Mouse (Mus musculus) thymus, postnatal 10 days (tissue): ENCODE results near the gene 1700008O03Rik.

ENCODE experiments used
- DNase-seq, 2 experiments: peaks; one replicate each; pipeline ENCODE4 v3.0.0; 2021; ENCODE audit warnings: low spot score in 2 of 2

The 1700008O03Rik gene

GRCm38 (mm10) chr7:44385720-44386119 lies at the start of gene 1700008O03Rik:
TSS of gene 1700008O03Rik (minus strand) at chr7:44385820.
- DNase-seq: no peak

- DNase-seq: no peak
Measured at GRCm38 (mm10) chr7:44434089-44434488, 48.5 kb upstream of the 1700008O03Rik start.

DNA sequence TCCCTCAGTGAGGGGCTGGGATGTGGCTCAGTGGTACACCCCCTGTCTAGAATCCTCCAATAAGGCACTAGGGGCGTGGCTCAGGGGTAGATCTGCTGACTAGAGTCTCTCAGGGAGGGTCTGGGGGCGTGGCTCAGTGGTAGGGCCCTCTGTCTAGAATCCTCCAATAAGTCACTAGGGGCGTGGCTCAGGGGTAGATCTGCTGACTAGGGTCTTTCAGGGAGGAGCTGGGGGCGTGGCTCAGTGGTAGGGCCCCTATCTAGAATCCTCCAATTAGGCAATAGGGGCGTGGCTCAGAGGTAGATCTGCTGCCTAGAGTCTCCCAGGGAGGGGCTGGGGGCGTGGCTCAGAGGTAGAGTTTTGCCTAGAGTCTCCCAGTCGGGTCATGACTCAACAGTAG lies 47.8 kb upstream of the 1700008O03Rik start:
- no peak for DNase-seq

GRCm38 (mm10) chr7:44432550-44432949 lies 46.9 kb upstream of the 1700008O03Rik start:
- no peak for DNase-seq

GRCm38 (mm10) chr7:44429534-44430488 lies 44.2 kb upstream of the 1700008O03Rik start:
- no peak for DNase-seq

DNA sequence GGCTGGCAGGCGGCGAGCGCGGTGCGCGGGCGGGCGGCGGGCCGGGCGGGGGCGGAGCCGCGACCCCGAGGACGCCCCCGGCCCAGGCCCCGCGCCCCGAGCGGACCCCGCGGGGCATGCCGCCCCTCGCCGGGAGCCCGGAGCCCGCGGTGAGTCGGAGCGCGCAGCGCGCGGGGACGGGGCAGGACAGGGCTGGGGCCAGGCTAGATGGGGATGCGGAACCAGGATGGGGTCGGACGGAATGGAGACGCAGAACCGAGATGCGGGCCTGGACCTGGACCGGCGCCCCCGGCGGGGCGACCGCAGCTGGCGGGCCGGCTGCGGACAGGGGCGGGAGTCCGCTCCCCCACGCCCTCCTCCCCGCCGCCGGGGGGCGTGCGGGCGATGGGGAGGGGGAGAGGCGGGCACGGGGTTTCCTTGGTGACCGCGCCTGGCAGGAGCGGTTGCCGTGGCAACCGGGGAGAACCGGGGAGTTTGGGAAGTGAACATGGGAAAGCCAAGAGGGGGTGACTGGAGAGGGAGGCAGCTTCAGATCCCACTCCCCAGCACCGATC lies 43.4 kb upstream of the 1700008O03Rik start, which contains the start of gene Lrrc4b:
Gene Lrrc4b (plus strand): TSS at position 51 of the 554 bp plus-strand sequence.
- DNase-seq: no peak

- DNase-seq: no peak
Measured at GRCm38 (mm10) chr7:44428171-44428950, 42.7 kb upstream of the 1700008O03Rik start.

DNA sequence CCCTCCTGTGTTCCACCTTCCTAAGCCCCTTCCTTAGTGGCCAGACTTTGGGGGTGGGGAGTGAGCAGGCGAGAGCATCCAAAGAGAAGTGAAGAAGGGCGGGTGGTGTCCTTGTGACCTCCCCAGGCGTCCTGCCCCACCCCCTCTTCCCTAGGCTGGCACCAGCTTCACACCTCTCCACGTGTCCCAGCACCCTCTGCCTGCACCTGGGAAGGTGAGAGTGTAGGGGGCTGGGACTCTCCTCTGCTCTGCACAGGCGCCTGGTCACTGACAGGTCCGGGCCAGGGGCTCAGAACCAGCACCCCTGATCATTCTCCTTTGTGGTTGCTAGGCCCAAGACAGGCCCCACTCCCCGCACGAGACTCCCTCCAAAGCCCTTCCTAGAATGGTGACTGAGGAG lies 42.0 kb upstream of the 1700008O03Rik start:
- no peak for DNase-seq

DNA sequence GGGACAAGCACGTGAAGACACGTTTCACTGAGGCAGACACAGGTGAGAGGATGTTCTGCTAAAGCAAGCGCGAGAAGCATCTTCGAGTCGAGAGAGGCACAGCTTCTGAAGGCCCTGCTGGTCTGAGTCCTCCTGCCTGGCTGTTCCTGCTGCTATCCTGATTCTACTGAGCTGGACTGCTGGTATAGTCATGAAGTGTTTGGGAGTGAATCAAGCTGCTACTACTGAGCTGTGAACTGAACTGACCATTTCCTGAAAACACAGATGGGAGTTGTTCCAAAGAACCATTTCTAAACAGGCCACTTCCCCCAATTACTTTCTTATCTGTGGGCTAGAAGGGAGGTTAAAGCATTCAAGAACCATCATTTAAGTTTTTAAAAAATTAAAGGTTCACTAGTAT lies 27.7 kb upstream of the 1700008O03Rik start:
- DNase-seq: no peak

DNA sequence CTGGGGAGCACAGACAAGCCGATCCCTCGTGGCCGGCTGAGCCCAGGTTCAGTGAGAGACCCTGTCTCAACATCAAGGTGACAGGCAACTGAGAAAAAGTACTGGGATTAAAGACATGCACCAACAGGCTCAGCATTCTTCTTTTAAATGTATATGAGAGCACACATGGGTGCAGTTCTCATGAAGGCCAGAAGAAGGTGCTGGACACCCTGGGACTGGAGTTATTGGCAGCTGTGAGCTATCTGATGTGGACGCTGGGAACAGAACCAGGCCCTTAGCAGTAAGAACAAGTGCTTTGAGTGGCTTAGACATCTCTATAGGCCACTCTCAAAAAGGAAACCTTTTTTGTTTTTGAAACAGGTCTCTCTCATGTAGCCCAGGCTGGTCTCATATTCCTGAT lies 25.5 kb upstream of the 1700008O03Rik start:
- no peak for DNase-seq

- no peak for DNase-seq
Measured at GRCm38 (mm10) chr7:44406015-44406355, 20.4 kb upstream of the 1700008O03Rik start.

GRCm38 (mm10) chr7:44405346-44406014 lies 19.9 kb upstream of the 1700008O03Rik start:
- peak; percentile 80 to 88 for DNase-seq

DNA sequence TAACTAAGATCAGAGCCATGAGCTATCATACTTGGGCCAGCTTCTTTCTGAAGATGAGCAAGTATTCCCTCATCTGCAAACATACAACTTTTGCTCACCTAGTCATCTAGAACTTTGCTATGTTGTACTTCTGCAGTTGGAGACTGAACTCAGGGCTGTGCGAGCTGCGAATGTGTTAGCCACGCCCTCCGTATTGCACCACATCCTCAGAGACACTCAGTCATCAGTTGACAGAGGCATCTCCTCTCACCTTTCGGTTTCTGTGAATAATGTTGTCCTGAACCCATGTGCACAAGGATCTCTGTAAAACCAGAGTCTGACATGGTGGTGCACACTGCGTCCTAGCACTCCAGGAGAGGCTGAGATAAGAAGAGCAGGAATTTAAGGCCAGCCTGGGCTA lies 16.1 kb upstream of the 1700008O03Rik start:
- DNase-seq: no peak

DNA sequence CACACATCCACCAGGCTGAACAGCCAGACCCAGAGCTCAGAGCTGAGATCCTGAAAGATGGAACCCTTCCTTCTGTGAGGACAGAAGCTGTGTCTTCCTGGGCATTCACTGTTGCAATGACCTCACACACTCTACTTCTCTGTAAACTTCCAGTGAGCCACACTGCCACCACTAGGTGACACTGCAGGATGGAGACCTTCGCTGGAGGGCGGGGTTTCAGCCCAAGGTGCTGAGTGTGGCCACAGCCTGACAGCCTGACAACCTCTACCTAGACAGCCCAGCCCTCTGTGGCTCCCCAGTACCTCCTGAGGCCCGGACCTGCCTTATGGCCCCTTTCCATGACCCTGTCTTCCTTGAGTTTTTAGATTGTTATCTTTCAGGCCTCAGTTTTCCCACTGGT lies 12.9 kb upstream of the 1700008O03Rik start:
- DNase-seq: peak; percentile 49 to 63

GRCm38 (mm10) chr7:44393284-44393683 lies 7.7 kb upstream of the 1700008O03Rik start:
- DNase-seq: no peak

DNA sequence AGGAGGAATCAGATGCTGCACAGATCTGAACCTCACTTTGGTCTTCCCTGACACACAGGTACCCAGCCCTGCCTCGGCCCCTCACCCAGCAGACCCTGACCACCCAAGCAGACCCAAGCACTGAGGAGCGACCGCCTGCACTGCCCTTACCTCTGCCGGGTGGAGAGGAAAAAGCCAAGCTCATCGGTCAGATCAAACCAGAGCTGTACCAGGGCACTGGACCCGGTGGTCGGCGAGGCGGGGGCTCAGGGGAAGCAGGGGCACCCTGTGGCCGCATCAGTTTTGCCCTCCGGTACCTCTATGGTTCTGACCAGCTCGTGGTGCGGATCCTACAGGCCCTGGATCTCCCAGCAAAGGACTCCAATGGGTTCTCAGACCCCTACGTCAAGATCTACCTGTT lies 6.7 kb upstream of the 1700008O03Rik start:
- DNase-seq: no peak

DNA sequence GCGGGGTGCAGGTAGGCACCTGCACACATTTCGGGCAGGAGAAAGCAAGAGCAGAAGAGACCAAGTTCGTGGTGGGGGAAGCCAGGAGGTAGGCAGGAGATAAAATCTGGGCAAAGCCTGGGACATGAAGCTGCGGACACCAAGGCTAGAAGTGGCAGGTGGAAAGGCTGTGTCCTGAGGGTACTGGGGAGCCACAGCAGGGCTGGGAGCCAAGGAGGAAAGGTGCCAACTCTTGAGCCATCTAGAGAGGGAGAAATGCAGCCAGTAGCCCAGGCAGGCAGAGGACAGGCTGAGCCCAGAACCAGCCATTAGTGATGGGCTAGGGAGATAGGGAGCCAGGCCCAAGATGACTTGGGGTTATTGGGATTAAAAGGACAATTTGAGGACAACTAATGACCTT lies 6.2 kb upstream of the 1700008O03Rik start:
- DNase-seq: no peak

- peak in 1 of 2 experiments; percentile 24 for DNase-seq
Measured at GRCm38 (mm10) chr7:44384716-44385059, 932 bp downstream of the 1700008O03Rik start.

GRCm38 (mm10) chr7:44383980-44384715 lies 1.5 kb downstream of the 1700008O03Rik start, which contains the start of gene Syt3:
TSS of gene Syt3 (plus strand) at chr7:44384102.
- peak; percentile 33 to 46 for DNase-seq

- DNase-seq: peak; percentile 25 to 44
Measured at GRCm38 (mm10) chr7:44382541-44382940, 3.1 kb downstream of the 1700008O03Rik start.

DNA sequence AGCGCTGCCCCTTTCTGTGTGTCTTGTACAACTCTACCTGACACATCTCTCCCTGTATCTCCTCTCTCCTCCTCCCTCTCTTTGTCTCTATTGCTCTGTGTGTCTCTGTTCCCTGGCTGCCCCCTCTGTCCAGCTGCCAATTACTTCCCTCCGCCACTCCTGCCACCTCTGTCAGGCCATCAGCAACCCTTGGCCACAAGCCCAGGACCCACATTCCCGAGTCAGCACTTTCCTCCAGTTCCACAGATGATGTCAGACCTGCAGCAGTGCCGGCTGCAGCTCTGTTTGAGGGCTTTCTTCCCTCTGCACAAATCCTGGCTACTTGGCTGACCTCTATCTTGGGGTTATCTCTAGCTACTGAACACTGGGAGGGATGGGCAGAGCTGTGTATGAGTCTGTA lies 7.3 kb downstream of the 1700008O03Rik start:
- no peak for DNase-seq
